Mouse (Mus musculus) A20 (cell line): ENCODE data around the gene Exoc7.
"Not testable (repeated sequence)": the region's sequence is repeated elsewhere in the genome, so short reads cannot be mapped to it uniquely, and the experiment has no call there.

Source experiments
- DNase-seq: peaks from one replicate; pipeline ENCODE4 v3.0.0-alpha.2; 2011; ENCODE audit warnings: low read depth, low spot score

Exoc7 gene

DNA sequence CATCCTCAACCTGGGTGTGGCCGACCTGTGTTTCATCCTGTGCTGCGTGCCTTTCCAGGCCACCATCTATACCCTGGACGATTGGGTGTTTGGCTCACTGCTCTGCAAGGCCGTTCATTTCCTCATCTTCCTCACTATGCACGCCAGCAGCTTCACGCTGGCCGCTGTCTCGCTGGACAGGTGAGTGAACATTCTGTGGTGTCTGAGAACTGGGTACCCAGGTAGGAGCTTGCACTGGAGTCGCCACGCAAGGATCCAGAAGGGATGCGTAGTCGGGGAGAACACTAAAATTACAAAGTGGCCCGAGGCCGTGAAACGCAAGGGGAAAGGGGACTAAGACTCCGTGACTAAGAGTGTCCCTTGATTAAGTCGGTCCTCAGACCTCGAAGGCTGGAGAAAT, 25.4 kb downstream of the Exoc7 start:
- DNase-seq = no peak

DNA sequence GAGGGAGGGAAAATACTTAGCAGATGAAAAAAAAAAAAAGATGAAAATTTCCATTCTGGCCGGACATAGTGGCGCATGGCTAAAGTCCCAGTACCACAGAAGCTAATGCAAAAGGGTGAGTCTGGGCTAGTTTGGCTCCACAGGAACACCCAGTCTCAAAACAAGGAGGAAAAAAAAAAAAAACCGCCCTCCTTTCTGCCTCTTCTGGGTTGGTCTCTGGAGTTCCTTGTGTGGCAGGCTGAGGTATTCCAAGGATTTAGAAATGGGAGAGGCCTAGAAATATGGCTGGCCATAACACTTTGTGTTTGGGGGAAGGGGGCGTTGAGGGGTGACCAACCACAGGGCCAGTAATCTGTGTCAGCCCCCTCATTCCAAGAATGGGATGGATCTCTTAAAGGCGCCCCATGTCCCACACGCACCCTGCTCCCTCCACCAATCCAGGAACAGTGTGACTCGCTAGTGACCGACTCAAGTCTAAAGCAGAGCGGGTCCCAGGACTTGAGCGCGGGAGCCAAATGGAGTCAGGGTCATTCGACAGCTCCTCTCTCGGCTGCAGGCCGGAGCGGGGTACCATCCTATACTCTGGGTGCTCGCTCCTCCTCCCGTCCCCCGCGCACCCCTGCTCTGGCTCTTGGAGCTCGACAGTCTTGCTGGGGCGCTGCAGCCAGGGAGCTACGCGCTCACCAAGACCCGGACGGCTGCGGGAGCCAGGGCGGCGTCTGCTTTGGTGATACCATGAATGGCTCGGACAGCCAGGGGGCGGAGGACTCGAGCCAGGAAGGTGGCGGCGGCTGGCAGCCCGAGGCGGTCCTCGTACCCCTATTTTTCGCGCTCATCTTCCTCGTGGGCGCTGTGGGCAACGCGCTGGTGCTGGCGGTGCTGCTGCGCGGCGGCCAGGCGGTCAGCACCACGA, 26.0 kb downstream of the Exoc7 start, which contains the start of gene Galr2:
Galr2 (plus strand) TSS at position 189 of the 913 bp plus-strand sequence.
- DNase-seq = no peak

DNA sequence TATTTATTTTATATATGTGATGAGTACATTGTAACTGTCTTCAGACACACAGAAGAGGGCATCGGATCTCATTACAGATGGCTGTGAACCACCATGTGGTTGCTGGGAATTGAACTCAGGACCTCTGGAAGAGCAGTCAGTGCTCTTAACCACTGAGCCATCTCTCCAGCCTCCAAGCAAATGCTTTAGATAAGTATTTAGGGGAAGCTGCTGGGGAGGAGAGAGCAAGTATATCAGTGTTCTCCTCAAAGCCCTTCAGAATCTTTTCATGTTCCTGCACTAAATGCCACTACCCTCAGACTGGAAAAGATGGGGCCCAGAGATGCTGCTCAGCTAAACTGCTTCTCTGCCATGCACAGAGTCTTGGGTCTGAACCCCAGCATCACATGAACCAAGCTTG, 29.8 kb downstream of the Exoc7 start:
- DNase-seq = not testable (repeated sequence)

DNA sequence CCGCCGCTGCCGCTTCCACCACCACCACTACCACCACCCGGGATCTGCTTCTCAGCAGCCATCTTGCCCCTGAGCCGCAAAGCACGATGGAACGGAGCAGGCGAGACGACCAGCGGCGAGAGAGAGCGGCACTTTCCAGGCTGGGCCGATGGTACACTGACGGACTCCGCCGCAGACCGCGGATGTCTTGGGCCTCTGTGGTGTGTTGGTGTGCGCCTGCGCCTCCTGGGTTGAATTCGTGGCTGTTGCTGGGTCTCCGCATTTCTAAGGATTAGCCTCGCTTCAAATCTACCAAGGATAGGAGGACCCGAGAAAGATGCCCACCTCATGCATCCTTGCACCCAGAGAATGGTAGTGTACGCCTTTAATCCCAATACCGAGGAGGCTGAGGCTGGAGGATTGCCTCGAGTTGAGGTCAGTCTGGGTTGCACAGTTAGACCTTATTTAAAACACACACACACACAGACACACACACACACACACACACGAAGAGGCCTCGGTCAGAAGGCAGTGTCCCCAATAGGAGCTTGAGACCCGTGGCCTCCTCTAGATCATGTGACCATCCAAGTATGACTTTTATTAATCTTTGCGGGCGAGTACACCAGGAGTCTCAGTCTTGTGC, 32.9 kb downstream of the Exoc7 start, which contains the start of gene Srp68:
Srp68 (minus strand) TSS at position 173 of the 622 bp plus-strand sequence.
- peak; percentile 91 for DNase-seq

DNA sequence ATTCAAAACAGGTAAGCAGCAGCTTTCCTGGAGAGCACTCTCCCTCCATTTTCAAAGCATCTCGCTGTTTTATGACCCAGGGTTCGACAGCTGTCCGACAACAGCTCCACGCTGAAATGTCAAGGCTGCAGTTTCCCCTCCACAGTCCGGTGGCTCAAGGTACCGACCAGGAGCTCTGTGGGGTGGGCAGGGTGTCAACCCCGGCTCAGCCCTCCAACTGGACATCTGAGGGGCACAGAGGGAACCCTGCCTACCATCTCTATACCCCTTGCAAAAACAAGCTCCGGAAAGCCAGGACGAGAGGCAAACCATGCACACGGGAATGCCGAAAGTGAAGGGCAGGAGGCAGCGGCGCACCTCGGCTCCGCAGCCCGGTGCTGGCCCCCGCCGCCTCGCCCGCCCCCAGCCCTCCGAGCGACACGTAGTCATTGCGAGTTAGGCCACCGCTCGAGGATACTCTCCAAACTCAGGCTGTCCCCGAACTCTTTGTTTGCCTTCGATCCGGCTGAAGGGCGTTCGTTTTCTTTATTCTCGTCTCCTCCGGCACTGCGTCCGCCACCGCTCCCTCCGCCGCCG, 33.5 kb downstream of the Exoc7 start:
- no peak for DNase-seq

DNA sequence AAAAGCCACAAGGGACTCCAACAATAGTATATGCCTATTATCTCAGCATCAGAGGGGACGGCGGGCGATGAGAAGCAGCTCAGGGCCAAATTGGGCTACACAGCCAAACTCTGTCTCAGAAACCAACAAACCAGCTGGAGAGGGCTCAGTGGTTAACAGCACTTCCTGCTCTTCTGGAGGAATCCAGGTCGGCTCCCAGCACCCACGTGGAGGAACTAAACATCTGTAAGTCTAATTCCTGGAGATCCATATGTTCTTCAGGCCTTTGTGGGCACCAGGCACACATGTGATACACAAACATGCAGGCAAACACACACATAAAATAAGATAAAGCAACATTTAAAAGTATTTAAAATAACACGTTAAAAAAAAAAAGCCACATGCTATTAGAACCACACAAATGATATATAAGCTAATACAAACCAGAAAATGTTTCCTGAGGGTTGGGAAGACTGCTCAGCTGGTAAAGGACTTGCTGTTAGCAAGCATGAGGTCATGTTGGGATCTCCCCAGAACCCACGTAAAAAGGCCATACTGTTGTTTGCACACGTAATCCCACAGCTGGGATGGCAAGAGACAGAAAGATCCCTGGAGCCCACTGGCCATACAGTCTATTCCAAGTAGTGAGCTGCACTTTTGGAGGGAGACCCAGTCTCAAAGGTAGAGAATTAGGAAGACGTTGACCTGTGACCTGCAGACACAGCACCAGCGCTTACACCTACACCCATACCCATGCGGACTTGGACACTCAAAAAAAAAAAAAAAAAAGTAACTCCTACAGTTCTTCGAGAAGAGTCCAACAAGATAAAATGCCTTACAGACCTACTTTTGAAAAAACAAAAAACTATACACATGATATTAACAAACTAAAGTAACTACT, 34.2 kb downstream of the Exoc7 start:
- peak; percentile 20 for DNase-seq

DNA sequence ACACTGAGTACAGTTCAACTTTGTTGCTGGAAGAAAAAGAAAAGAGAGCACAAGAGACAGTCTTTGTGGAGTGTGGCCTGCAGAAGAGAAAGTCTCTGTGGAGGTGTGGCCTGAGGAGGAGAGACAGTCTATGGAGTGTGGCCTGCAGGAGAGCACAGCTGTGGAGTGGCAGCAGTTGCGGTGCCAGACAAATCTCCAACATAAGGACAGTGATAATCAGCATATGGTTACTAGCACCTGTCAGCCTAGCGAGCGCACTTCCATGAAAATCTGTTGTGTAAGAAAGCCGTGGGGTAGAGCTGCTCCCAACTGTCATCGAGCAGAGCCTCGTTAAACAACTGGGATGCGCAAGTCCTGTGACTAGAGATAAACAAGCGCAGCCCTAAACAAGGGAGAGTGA, 37.5 kb downstream of the Exoc7 start:
- DNase-seq = no peak

DNA sequence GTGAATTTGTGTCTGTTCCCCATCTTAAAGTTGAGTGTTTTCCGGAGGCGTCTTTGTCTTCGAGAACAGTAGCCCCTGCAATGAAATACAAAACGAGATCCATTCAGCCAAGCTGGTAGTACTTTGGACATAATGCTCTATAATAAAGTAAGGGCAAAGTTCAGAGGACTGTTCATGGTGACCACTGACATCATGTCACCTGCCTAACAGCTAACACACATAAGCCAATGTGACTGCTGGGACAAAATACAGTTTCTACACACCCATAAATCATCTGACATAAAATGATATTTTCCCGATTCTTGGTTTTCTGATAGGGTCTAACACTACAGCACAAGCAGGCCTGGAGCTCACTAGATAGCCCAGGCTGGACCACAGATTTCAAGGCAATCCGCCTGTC, 38.7 kb downstream of the Exoc7 start:
- DNase-seq = no peak

DNA sequence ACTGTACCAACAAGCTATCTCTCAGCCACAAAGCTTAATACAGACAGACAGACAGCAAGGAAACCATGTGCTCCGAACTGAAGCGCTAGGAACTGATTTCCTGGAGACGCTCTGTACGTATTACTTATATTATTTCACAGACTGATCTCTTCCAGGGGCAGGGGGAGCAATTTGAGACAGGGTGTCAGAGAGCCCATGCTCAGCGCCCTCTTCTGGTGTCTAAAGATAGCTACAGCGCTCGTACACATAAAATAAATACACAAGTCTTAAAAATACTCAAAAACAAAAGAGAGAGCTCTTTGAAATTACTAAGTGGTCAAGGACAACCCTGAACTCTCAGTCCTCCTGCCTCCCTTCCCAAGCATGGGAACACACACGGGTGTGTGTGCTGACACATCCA, 39.4 kb downstream of the Exoc7 start:
- DNase-seq = peak; percentile 35

DNA sequence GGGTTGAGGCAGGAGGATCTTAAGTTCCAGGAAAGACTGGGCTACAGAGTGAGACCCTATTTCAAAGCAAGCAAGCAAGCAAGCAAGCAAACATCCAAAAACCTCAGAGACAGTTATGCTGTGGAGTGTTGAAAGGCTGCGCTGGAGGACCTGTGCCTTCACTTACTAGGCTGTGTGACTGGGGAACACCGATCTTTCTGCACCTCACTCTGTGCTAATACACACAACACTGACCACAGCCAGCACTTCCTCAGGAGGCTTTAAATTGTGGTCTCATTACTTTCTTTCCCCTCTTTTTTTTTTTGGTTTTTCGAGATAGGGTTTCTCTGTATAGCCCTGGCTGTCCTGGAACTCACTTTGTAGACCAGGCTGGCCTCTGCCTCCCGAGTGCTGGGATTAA, 41.2 kb downstream of the Exoc7 start:
- no peak for DNase-seq

DNA sequence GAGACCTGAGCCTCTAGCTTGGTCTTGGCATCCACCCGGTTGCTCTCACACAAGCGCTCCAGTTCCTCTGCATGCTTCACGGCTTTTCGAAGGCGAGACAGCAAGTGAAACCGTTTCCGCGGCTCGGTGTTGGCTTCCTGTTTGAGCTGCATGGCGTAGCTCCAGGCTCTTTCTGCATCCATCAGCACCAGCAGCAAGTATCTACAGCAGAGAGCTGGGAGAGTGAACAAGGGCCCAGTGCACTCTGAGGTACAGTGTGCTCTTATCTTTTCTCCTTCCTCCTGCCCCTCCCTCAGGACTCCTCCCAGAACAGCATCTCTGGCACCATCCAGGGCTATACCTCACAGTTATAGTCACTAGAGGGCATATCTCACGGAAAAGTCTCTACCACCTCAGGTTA, 41.7 kb downstream of the Exoc7 start:
- no peak for DNase-seq

DNA sequence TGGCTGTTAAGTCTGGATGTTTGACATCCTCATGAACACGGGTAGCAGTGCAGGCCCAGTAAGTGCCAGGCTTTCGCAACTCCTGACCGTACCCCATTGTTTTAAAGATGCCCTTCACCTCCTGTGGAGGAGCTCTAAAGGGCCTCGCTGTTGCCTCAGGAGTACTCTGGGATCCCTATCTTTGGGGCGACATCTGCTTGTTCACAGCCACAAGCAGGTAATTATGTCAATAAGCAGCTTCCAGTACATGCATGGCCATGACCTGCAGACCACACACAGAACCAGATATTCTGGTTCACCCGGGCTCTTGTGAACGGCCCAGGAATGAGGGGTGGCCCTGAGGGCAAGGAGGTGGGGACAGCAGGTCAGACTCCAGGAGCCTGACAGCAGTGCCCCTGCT, 46.8 kb downstream of the Exoc7 start:
- DNase-seq = no peak

DNA sequence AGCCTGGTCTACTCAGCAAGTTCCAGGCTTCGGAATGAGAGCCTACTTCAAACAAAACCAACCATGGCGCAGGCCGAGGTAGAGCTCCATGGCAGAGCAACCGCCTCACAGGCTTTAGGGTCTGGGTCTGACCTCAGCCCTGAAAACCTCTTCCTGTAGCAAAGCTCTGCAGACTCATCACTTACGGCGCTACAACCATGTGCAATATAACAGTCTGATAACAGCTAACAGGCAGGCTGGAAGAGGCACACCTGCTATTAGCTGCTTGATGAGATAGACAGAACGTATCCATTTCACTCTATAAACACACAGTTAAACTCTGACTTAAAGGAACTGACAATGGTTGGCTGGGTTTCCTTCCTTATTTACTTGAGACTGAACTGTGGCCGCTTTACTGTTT, 47.6 kb downstream of the Exoc7 start:
- DNase-seq = no peak

DNA sequence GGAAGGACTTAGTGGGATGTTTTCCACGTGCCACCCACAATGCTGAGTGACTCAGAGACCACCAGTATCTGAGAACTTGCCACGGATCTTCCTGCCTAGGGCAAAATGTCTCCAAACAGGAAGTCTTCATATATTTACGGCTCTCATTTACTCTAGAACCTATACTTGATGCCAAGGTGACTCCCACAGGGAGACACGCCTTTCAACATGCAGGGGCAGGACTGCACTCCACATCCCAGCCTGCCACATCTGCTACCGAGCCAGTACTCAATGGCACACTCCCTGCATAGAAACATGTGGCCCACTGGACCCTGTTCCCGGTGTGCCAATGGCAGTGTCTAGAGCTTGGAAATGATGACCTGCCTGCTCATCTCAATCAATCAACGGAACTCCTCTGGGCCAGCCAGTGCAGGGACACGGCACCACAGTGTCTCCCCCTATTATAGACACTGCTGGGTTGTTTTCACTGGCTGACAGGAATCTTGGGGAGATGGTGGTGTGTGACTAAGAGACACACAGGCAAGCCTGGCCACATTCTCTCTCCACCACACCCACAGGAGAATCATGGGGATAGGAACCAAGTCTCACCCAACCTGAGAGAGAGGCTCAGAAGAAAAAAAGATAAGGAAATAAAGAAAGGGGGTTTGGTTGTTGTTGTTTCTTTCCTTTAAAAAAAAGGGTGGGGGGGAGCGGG, 50.9 kb downstream of the Exoc7 start:
- DNase-seq = no peak

DNA sequence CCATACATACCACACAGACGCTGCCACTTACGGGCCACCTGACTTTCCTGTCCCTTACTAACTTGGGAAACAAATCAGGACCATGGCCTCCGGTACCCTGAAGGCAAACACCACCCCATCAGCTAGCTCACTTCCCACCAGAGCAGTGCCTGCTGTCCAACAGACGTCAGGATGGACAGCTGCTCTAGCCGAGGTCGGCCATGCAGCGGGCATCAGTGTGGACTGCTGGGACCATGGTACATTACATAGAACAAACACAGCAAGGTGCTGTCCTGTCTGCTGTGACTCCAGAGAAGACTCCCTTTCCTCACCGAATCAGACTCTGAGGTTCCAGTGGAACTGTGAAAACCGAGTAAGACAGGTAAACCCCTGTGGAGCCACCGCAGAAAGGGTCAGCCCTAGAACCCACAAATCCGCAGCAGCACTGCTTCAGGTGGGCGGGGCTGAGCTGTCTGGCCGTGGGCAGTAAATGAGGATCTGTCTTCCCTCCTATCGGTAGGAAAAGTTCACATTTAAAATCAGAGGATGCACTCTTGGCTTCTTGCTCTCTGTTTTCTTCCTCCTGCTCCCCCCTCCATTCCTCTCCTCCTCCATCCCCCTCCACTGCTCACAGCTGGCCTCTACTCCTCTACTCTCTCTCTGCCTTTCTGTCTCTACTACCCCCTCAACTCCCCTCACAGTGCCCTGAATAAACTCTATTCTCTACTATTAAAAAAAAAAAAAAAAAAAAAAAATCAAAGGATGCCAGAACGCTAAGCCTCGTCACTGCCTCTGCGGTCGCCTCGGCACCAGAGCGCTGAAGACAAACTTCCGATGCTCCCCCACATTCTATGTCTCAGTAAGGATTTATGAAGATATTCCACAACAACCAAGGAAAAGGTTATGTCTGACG, 51.7 kb downstream of the Exoc7 start:
- DNase-seq = no peak

DNA sequence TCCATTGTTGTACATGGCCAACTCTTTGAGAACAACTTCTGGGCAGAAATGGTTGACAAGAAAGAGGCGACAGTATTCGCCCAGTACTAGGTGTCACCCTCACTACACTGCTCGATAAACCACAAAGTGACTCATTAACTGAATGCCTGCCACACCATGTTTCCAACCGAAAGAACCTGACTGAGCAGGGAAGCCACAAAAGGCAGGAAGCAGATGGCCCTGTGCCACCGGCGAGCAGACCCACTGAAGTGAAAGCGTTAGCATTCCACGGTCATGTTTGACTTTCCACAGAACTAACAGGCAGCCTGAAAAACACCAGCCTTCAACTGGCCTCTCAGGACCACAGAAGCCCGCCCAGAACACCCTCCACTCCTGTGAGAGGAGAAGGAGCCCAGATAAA, 52.4 kb downstream of the Exoc7 start:
- DNase-seq = no peak

DNA sequence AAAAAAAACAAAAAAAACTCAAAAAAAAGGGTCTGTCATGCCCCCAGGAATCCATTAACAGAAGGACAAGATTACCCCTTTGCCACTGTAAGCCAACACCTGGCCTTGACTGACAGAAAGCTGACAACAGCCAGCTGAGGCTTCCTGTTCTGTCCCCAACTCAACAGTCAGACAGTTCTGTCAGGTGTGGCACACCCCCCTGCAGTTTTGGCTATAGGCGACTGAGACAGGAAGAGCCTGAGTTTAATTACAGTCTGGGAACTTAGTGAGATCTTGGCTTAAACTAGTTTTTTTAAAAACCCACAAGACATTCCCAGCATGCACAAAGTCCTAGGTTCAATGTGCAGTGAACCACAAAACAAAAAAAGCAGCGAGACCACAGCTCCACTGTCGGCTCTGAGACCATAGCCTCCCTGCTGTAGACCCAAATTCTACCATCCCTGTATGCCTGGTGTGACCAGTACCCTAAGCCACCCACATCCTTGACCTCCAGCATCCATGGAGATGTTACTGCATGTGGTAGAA, 53.9 kb downstream of the Exoc7 start:
- no peak for DNase-seq

DNA sequence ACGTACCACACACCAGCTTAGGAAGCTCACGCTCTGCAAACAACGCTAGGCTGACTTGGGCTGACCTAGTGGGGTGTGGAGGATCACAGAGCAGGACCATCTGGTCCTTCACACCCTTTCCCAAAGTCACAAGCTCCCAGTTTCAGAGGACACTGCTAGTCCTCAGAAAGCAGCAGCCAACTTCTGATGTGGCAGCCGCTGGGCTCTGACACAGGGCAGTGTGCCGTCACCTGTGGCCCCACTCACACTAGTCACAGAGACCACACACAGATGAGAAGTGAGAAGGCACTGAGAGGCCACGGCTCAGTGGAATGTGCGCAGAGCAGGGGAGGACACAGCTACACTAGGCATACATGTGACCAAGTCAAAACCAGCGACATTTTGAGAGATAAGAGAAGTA, 56.1 kb downstream of the Exoc7 start:
- no peak for DNase-seq

DNA sequence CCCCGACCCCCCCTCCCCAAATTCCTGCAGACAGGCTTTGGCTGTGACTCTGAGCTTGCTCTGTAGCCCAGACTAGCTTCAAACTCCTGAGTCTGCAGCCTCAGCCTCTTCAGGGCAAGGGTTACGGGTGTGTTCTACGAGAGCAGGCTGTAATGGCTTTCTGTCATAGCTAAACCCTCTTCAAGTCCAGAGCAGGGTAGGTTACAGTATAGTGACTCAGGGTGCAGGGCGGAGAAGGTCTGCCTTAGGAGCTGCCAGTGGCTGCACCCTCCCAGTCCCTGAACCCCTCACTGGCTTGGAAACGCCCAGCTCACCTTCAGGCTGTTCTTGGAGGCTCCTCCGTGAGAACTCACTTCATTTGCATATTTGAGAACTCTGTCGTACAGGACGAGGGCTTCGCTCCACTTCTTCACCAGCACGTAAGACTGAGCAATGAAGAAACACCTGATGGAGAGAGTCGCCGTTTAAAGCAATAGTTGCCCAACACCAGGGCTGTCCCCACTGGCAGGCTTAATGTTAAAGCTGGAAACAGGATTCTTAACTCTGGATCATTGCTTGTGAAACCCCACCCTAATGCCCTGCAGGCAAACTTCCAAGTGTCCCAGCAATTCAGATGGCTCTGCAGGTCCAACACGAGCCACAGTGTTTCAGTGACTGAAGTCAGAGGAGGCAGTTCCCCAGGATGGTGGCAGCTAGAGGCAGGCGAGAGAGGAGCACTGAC, 59.4 kb downstream of the Exoc7 start:
- no peak for DNase-seq
